In the genomic region with DNA sequence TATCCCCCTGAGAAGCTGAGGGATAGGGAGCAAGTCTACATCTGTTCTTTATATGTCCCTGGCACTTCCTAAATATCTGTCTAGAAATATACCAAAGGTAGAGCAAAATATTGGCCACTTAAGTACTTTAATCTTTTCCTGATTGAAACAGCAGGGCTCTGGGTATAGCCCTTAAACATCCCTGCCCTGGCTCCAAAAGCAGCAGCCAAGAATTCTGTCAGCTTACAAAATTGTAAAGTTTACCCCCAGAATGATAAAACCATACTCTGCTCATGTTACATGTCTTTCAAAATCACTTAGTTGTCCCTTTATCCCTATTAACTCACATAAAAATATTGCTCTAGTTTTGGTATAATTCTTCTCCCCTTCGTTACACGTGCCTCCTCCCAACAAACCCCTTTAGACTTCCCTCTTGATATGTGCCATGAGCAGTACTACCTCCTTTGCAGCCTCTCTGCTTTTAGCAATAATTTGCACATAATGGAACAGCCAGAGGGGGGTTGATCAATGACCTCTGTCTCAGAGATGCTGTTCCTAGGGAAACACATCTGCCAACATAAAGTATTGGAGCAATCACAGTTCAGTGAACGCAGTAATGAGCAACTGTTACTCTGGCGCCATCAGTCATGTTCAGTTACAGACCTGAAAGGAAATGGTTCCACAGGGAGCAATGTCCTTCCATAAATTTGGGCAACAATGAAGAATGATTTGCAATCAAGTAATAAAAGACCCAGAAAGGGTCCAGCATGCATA, we compare ENCODE assay signal across 11 mouse cellular contexts.
DNase-seq lines count a peak whose midpoint lies in the region; ATAC-seq and TF ChIP-seq lines count a peak whose summit lies in the region.
"Had no signal": no experiment of that assay in that cellular context is flagged by ENCODE, and none has a peak within 500 bp of the region (broad histone marks: within the 10 kb centered on the region; RNA-seq: fewer than 3 reads in every experiment).

No protein-coding gene starts in this region.

- no peak for DNase-seq in kidney, adult 2 months
- DNase-seq in yolk sac, embryonic 10.5 days (ENCODE audit: low spot score) = no peak
- DNase-seq in frontal cortex, postnatal 36 days (ENCODE audit: low spot score in 2 of 2) = no peak
- DNase-seq in urinary bladder, postnatal 4 days (ENCODE audit: low spot score in 2 of 2) = no peak
- DNase-seq: heart, postnatal 36 days; kidney, postnatal 36 days; lung, adult 18-20 months had no signal

- no peaks in the 10 kb centered on the region for H3K9me3 ChIP-seq in kidney, embryonic 16.5 days (ENCODE audit: low read length)
- no peaks in the 10 kb centered on the region for H3K9me3 ChIP-seq in embryonic facial prominence, embryonic 12.5 days
- no peaks in the 10 kb centered on the region for H3K9me3 ChIP-seq in limb, embryonic 13.5 days
- H3K9me3 ChIP-seq in neural tube, embryonic 13.5 days = no peaks in the 10 kb centered on the region

- no peaks in the 10 kb centered on the region for H3K36me3 ChIP-seq in kidney, embryonic 16.5 days (ENCODE audit: insufficient read depth, low read length)
- no peaks in the 10 kb centered on the region for H3K36me3 ChIP-seq in kidney, adult 2 months (ENCODE audit: control insufficient read depth, insufficient read depth, low read length)
- H3K36me3 ChIP-seq in embryonic facial prominence, embryonic 12.5 days = no peaks in the 10 kb centered on the region
- H3K36me3 ChIP-seq in limb, embryonic 13.5 days = no peaks in the 10 kb centered on the region
- no peaks in the 10 kb centered on the region for H3K36me3 ChIP-seq in neural tube, embryonic 13.5 days

- H3K27me3 ChIP-seq in kidney, embryonic 16.5 days (ENCODE audit: insufficient read depth, low read length) = no peaks in the 10 kb centered on the region
- no peaks in the 10 kb centered on the region for H3K27me3 ChIP-seq in kidney, adult 2 months (replicated peaks; ENCODE audit: control insufficient read depth, insufficient read depth, low read length)
- no peaks in the 10 kb centered on the region for H3K27me3 ChIP-seq in embryonic facial prominence, embryonic 12.5 days
- H3K27me3 ChIP-seq in limb, embryonic 13.5 days = no peaks in the 10 kb centered on the region
- H3K27me3 ChIP-seq in neural tube, embryonic 13.5 days = peaks cover 3% of the 10 kb centered on the region; the same call in 1 of the 2 replicates

- H3K4me2 ChIP-seq in kidney, embryonic 16.5 days (replicated peaks; ENCODE audit: low read depth, low read length) = no peak overlapping the region
- H3K4me2 ChIP-seq in embryonic facial prominence, embryonic 12.5 days (replicated peaks) = no peak overlapping the region
- H3K4me2 ChIP-seq in limb, embryonic 13.5 days (replicated peaks) = no peak overlapping the region
- H3K4me2 ChIP-seq in neural tube, embryonic 13.5 days = no peak overlapping the region

- no peak for TF ChIP-seq CTCF in kidney, adult 2 months (conservative IDR thresholded peaks at IDR 0.05; ENCODE audit: insufficient read depth, insufficient read length, low read depth, low read length)

- no peak overlapping the region for H3K4me3 ChIP-seq in kidney, embryonic 16.5 days (ENCODE audit: low read length)
- H3K4me3 ChIP-seq in kidney, adult 2 months (ENCODE audit: insufficient read depth, low read depth, low read length) = no peak overlapping the region
- H3K4me3 ChIP-seq in embryonic facial prominence, embryonic 12.5 days = no peak overlapping the region
- H3K4me3 ChIP-seq in limb, embryonic 13.5 days = no peak overlapping the region
- H3K4me3 ChIP-seq in neural tube, embryonic 13.5 days = no peak overlapping the region

- peak; percentile 91 for ATAC-seq in kidney, embryonic 16.5 days (ENCODE audit: low FRiP score, low TSS enrichment)
- ATAC-seq in embryonic facial prominence, embryonic 12.5 days (ENCODE audit: insufficient number of reproducible peaks, insufficient read depth, low FRiP score, low TSS enrichment) = peak; percentile 60
- ATAC-seq in limb, embryonic 13.5 days (ENCODE audit: low FRiP score, low read depth) = peak; percentile 90
- peak; percentile 98 for ATAC-seq in neural tube, embryonic 13.5 days (ENCODE audit: low read depth)

- H3K4me1 ChIP-seq in kidney, embryonic 16.5 days (ENCODE audit: insufficient read depth, low read length) = peaks cover 8% of the 10 kb centered on the region; the same call in 1 of the 2 replicates
- no peaks in the 10 kb centered on the region for H3K4me1 ChIP-seq in kidney, adult 2 months (ENCODE audit: control insufficient read depth, insufficient read depth, low read length)
- no peaks in the 10 kb centered on the region for H3K4me1 ChIP-seq in embryonic facial prominence, embryonic 12.5 days
- peaks cover 7% of the 10 kb centered on the region; the same call in 1 of the 2 replicates for H3K4me1 ChIP-seq in limb, embryonic 13.5 days
- peaks cover 19% of the 10 kb centered on the region for H3K4me1 ChIP-seq in neural tube, embryonic 13.5 days (replicated peaks)

- no peak overlapping the region for H3K9ac ChIP-seq in kidney, embryonic 16.5 days (replicated peaks; ENCODE audit: low read length)
- no peak overlapping the region for H3K9ac ChIP-seq in embryonic facial prominence, embryonic 12.5 days
- H3K9ac ChIP-seq in limb, embryonic 13.5 days = no peak overlapping the region
- no peak overlapping the region for H3K9ac ChIP-seq in neural tube, embryonic 13.5 days

- no peak for TF ChIP-seq POLR2A in kidney, adult 2 months (IDR thresholded peaks at IDR 0.05; ENCODE audit: low read depth, low read length)

- 17% methylated on average over 4 of the region's 4 CpGs for WGBS in kidney, embryonic 16.5 days
- 25% methylated on average over 4 of the region's 4 CpGs for WGBS in kidney, adult 2 months
- 67% methylated on average over 4 of the region's 4 CpGs for WGBS in embryonic facial prominence, embryonic 12.5 days
- 26% methylated on average over 4 of the region's 4 CpGs for WGBS in limb, embryonic 13.5 days
- 9% methylated on average over 4 of the region's 4 CpGs for WGBS in neural tube, embryonic 13.5 days

- H3K27ac ChIP-seq in kidney, embryonic 16.5 days (ENCODE audit: low read length) = no peak overlapping the region
- no peak overlapping the region for H3K27ac ChIP-seq in kidney, adult 2 months (ENCODE audit: insufficient read depth, low read depth, low read length)
- H3K27ac ChIP-seq in embryonic facial prominence, embryonic 12.5 days = no peak overlapping the region
- no peak overlapping the region for H3K27ac ChIP-seq in limb, embryonic 13.5 days
- peak overlapping the region; percentile 64 for H3K27ac ChIP-seq in neural tube, embryonic 13.5 days (replicated peaks)
